8 mouse cellular contexts compared by ENCODE assay signal in the genomic region with DNA sequence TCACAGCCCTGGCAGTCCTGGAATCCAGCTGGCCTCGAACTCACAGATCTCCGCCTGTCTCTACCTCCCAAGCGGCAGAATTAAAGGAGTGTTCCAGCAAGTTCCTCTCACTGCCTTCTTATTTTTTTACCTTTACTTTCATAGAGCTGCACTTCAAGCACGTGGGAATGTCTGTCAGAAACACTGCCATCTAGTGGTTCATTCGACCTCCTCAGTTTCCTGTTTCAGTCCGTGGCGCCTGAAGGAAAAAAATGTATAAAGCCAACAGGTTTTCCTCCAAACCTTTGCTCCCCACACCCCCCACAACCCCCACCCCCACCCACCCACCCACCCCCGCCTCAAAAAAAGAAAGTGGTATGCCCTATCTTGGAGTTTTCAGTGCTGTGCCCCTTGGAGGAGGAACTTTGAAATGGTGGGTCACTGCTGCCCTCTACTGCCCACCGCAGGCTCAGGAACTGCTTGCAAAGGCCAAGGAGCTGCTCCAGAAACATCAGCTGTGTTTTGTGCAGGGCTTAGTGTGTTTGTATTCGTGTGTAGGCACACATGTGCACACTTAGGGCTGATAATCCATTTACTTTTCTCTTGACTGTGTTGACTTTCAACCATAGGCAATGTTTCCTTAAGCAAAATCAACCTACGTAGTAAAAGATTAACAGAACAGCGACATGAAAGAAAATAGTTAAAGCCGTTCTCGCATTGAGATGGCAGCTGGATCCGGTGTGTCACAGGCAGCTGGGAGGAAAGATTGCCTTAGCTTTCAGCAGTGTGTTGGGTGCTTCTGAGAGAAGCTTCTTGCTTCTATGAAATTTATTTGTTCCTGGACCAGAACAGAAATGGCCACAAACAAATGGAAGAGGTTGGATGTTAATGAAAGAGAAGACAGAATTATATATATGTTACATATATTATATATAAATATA. TPM values are rescaled to one million over a fixed set of nuclear protein-coding genes. Genes with fewer than 3 reads are reported as not detected.
DNase-seq lines count a peak whose midpoint lies in the region; ATAC-seq lines count a peak whose summit lies in the region.

No protein-coding gene starts in this region.

- no peak overlapping the region for H3K27ac ChIP-seq in intestine, embryonic 16.5 days (ENCODE audit: low read length)
- 0 out of 2 replicates have a peak overlapping the region, but pooled peaks have one; percentile 64 for H3K27ac ChIP-seq in midbrain, embryonic 10.5 days (replicated peaks)

- intact Hi-C loops in left cerebral cortex, postnatal 25 days (cut with DNase I), result no loop called here

- H3K4me1 ChIP-seq in intestine, embryonic 16.5 days (ENCODE audit: control insufficient read depth, insufficient read depth, low read length), result no peaks in the 10 kb centered on the region
- no peaks in the 10 kb centered on the region for H3K4me1 ChIP-seq in midbrain, embryonic 10.5 days

- ATAC-seq in intestine, embryonic 16.5 days, result peak; percentile 99

- H3K4me3 ChIP-seq in intestine, embryonic 16.5 days (ENCODE audit: low read length), result 0 out of 2 replicates have a peak overlapping the region, but pooled peaks have one; percentile 3
- H3K4me3 ChIP-seq in midbrain, embryonic 10.5 days, result peak overlapping the region; percentile 39

- peak overlapping the region; percentile 40; the same call in 1 of the 2 replicates for H3K9ac ChIP-seq in intestine, embryonic 16.5 days (ENCODE audit: low read depth, low read length)

- DNase-seq in adrenal gland, adult 2 months, result peak; percentile 83
- peak; percentile 83 for DNase-seq in embryo, embryonic 9.5 days (ENCODE audit: extremely low spot score)
- peak; percentile 58 to 77 for DNase-seq in gastrocnemius, postnatal 4 days (ENCODE audit: low spot score in 2 of 2)
- peak; percentile 73 to 78 for DNase-seq in left cerebral cortex, postnatal 25 days (ENCODE audit: low spot score in 2 of 2)
- peak; percentile 77 for DNase-seq in midbrain, embryonic 10.5 days (ENCODE audit: low spot score)
- peak; percentile 81 for DNase-seq in right cerebral cortex, postnatal 4 days
- peak; percentile 86 for DNase-seq in yolk sac, embryonic 10.5 days (ENCODE audit: low spot score)

- WGBS in intestine, embryonic 16.5 days, result 16% methylated on average over 15 of the region's 15 CpGs
- WGBS in midbrain, embryonic 10.5 days, result 27% methylated on average over 15 of the region's 15 CpGs

- H3K9me3 ChIP-seq in intestine, embryonic 16.5 days (ENCODE audit: control insufficient read depth, low read length), result no peaks in the 10 kb centered on the region
- H3K9me3 ChIP-seq in midbrain, embryonic 10.5 days (replicated peaks), result no peaks in the 10 kb centered on the region

- no peaks in the 10 kb centered on the region for H3K27me3 ChIP-seq in intestine, embryonic 16.5 days (replicated peaks; ENCODE audit: control insufficient read depth, insufficient read depth, low read length)
- H3K27me3 ChIP-seq in midbrain, embryonic 10.5 days (ENCODE audit: low read depth, poor library complexity, severe bottlenecking), result no peaks in the 10 kb centered on the region

- H3K4me2 ChIP-seq in intestine, embryonic 16.5 days (ENCODE audit: low read depth, low read length), result peak overlapping the region; percentile 54

- no peaks in the 10 kb centered on the region for H3K36me3 ChIP-seq in intestine, embryonic 16.5 days (ENCODE audit: control insufficient read depth, insufficient read depth, low read length)
- no peaks in the 10 kb centered on the region for H3K36me3 ChIP-seq in midbrain, embryonic 10.5 days

RNA-seq across cellular contexts. Expression of a gene that starts 35.8 kb away (rescaled TPM):
- 10 to 100 TPM; 10.3 to 17.1 TPM for total RNA-seq in adrenal gland, adult 2 months (2021)
- polyA plus RNA-seq in adrenal gland, adult 2 months (2012; rRNA removed), result 3.7 and 5.3 TPM in 2 replicates
- 10 to 100 TPM; 18.4 to 27.2 TPM for total RNA-seq in gastrocnemius, postnatal 4 days (2021)
- 60.9 and 68.3 TPM in 2 replicates for polyA plus RNA-seq in intestine, embryonic 16.5 days (2015; fragmentation: Nextera tagmentation; extraction: Ambion mirVana)
- 1 to 10 TPM; 6.4 to 8.5 TPM for total RNA-seq in left cerebral cortex, postnatal 25 days (2021)
- 152 and 161 TPM in 2 replicates for polyA plus RNA-seq in midbrain, embryonic 10.5 days (2016; fragmentation: Nextera tagmentation; extraction: Ambion mirVana)
